Mouse (Mus musculus) liver, postnatal 0 days (tissue): Measurements from ENCODE around the gene Rhbdf2.

Experiments
- CTCF ChIP-seq: sonication (generic); IDR thresholded peaks from 2 replicates; pipeline ENCODE4 v1.5.1; 2016; ENCODE audit warnings: antibody characterized with exemption, low read depth
- EP300 ChIP-seq: IDR thresholded peaks from 2 replicates; pipeline ENCODE4 v1.6.1; 2016; ENCODE audit warnings: antibody characterized with exemption, low read depth, mild to moderate bottlenecking

DNA sequence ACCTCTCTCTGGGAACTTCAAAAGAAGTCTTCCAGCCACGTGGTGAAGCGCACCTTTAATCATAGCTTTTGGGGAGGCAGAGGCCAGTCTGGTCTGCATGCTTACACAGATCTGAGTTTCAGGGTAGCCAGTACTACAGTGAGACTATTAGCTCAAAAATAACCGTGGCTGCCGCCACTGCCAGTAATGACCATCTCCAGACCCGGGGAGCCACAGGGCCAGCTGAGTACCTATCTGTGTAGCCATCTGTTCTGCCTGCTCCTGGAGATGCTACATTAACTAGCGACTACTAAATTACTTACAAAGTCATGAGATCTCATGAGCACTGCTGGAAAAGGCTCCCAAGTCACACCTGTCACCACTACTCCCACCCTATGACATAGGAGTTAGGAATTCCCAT, 51.8 kb downstream of the Rhbdf2 start:
- TF ChIP-seq CTCF = no peak
- TF ChIP-seq EP300 = no peak
